Mouse (Mus musculus) left cerebral cortex, adult 2 months (tissue): ENCODE results near the gene Aff1. TPM values are rescaled to one million over a fixed set of nuclear protein-coding genes. Genes with fewer than 3 reads are reported as not detected.

Experiments used
- DNase-seq, 2 experiments: peaks; one replicate each; pipeline ENCODE4 v3.0.0; 2021 to 2022; ENCODE audit warnings: low spot score in 2 of 2, mixed read lengths in 1 of 2; ENCODE audit errors: extremely low spot score in 1 of 2
- H3K27ac ChIP-seq: fragments of 200-600 bp; 2 replicates; pipeline ENCODE4 v1.8.1; 2022
- H3K4me3 ChIP-seq: fragments of 200-600 bp; 2 replicates; pipeline ENCODE4 v1.8.1; 2022
- CTCF ChIP-seq: fragments of 200-600 bp; IDR thresholded peaks from 2 replicates; pipeline ENCODE4 v1.8.1; 2022; ENCODE audit warnings: antibody characterized with exemption, mild to moderate bottlenecking, moderate library complexity
- intact Hi-C: fragments of 180-260 bp; cut with DNase I; formaldehyde crosslinking; loops from one replicate; pipeline ENCODE4 v1.15.1; 2025
- total RNA-seq, 2 experiments: library from RNA; stranded (reverse); gene quantifications; 2 replicates each; pipeline ENCODE4 v1.2.3; 2021

Aff1 gene
- total RNA-seq, 2 experiments from 2014 or later = 12.8 to 16.7 TPM

DNA sequence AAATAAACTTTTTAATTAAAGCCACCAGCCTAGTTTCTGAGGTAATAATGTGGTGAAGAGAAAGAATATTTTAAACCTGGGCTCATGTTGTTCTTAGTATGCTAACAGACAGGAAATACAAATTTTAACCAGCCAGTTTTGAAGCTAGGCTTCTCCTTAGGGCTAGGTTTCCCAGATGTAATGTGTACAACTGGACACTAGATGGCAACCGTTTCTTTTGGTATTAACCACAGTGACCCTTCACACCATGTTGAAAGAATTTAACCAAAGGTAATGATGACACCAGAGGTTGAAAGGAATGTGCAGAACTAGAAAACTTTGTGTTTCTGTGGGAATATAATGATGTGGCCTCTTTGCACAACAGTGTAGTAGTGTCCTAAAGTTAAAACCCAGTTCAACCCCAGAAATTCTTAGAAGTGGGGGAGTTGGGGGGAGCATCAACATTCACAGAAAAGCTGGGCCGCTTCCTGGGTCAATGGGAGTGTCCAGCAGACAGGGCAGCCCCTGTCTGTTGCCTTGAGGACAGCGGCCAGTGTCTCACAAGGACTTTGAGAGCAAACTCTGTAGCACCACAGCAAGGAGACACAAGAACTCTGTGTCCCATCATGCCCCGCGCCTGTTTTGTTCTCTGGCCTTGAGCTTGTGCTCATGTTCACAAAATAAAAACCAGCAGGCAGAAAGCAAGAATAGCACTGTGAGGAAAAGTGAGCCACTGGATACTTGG, 164.3 kb downstream of the Aff1 start:
- intact Hi-C loops = loop anchor here (2.0 to 10.0 kb wide), 3 partner anchors 56 to 188 kb away; partner anchors contain the start of genes Klhl8 and Nudt9

DNA sequence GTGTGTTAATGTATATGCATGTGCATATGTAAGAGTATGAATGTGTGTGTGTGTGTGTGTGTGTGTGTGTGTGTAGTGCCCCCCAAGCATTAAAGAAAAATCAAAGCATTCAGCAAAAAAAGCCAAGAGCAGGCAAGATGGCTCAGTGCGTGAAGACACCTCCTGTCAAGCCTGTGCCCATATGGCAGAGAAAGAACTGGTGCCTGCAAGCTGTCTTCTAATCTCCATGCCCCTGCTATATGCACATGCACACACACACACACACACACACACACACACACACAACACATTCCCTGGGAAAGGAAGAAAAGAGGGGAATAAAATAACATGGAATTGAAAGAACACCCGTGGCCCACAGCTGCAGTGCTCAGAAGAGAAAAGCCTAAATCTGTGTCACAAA, 165.0 kb downstream of the Aff1 start:
- no peak overlapping the region for H3K4me3 ChIP-seq
- DNase-seq = no peak
- no peak for TF ChIP-seq CTCF
- H3K27ac ChIP-seq = no peak overlapping the region
- intact Hi-C loops = loop anchor here (2.0 to 10.0 kb wide), 3 partner anchors 55 to 188 kb away; partner anchors contain the start of genes Klhl8 and Nudt9

More for the DNA sequence above, 164.3 kb downstream of the Aff1 start:
- no peak overlapping the region for H3K27ac ChIP-seq
- DNase-seq = no peak
- H3K4me3 ChIP-seq = no peak overlapping the region
- peak; percentile 82 for TF ChIP-seq CTCF

DNA sequence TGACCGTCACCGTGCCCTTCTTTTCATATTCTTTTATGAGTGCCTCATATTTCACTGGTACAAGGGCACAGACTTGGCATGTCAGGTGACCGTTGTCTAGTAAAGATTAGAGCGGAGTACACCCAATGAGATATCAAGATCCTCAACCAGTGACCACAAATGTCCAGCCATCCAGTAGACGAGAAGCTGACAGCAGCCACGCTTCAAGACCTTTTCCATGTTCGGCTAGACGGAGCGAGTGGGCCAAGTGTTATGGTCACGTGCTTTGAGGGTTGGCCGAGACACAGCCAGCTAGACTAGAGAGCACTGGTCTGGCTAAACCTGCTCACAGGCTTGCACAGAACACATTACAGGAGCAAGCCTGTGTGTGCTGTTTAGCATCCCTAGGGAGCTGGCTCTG, 168.4 kb downstream of the Aff1 start:
- no peak for DNase-seq
- no peak overlapping the region for H3K27ac ChIP-seq
- H3K4me3 ChIP-seq = no peak overlapping the region
- intact Hi-C loops = no loop called here
- TF ChIP-seq CTCF = no peak

DNA sequence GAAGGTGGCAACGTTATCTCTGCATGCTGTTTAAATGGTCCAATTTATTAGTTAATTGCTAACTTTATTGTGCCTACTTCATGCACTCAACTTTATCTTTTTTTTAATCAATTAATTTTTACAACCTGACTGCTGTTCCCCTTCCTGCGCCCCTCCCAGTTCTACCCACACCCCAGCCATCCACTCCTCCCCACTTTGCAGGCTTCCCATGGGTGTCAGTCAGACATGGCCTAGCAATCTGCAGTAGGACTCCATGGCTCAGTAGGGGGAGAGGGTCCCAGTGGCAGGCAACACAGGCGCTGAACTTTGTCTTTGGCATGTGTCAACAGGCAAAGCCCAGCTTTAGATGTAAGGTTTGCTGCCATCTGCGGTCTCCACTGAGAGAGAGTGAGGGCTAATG, 171.6 kb downstream of the Aff1 start:
- Histone ChIP-seq H3K4me3 (no peak overlapping the region), H3K27ac (no peak overlapping the region)
- intact Hi-C loops = no loop called here
- no peak for DNase-seq
- TF ChIP-seq CTCF = no peak

DNA sequence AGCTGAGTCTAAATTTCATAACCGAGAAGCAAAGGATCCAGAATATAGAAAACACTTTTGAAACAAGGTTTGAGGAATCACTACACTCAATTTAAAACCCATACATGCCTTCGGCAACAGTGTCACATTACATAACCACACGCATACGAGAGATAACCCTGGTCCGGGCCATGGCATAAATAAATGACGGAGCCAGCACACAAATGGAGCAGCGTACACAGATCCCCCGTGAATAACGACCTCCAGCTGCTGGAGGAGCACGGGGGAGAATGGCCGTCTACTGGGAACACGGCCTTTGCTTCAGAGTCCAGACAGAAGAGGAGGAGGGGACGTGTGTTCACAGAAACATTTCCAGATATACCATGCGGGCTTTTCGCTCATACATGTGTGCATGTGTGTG, 197.6 kb downstream of the Aff1 start:
- no peak overlapping the region for H3K4me3 ChIP-seq
- no peak for DNase-seq
- H3K27ac ChIP-seq = no peak overlapping the region
- no peak for TF ChIP-seq CTCF
- intact Hi-C loops = no loop called here

DNA sequence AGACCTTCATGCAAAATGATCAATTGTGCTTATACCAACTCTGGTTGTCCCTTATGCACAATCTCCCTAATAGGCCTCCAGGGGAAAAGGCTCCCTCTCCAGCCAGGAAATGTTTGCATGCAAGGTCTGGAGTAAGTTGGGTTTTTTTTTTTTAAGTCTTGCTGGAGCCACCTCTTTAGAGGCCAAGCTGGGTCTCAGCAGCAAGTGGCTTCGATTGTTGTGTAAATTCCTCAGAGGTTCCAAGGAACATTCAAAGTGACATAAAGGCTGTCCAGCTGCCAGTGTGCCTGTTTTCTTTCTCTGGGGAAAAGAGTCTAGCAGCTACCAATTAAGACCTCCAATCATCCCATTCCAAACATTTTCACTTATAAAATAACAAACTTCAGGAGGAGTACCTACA, 206.1 kb downstream of the Aff1 start:
- intact Hi-C loops = no loop called here
- Histone ChIP-seq H3K27ac (no peak overlapping the region), H3K4me3 (no peak overlapping the region)
- TF ChIP-seq CTCF = no peak
- no peak for DNase-seq

Other genes with a start within 250 kb of the Aff1 start
- gene Slc10a6, start 63.0 kb upstream of the Aff1 start, total RNA-seq = under 1 TPM in 1 of 2 experiments, not detected in 1; 0.21 TPM
- not detected for gene 1700016H13Rik, start 36.4 kb upstream of the Aff1 start, total RNA-seq
- 10 to 100 TPM; 33.1 to 35.3 TPM for gene Klhl8, start 218.9 kb downstream of the Aff1 start, total RNA-seq